Mouse (Mus musculus): ENCODE measurements at regions not wholly inside any gene's neighbourhood (a gene's known extent, or its start where the extent isn't known, plus 50 kb on each side); places are given as distances from the start of the nearest gene placed in this dataset.

- Histone ChIP-seq H3K36me3 (no peaks in the 10 kb centered on the region), H3K27ac (no peak overlapping the region), H3K27me3 (ENCODE audit: insufficient read depth, poor library complexity, severe bottlenecking) (no peaks in the 10 kb centered on the region), H3K9me3 (peaks cover 7% of the 10 kb centered on the region; the same call in 1 of the 2 replicates), H3K4me3 (no peak overlapping the region), H3K4me1 (replicated peaks) (0 out of 2 replicates have a peak, but pooled peaks cover under 1% of the 10 kb centered on the region)
- no peak for DNase-seq (ENCODE audit: low spot score)
- WGBS = 95% methylated on average over 6 of the region's 6 CpGs
Observed at GRCm38 (mm10) chr1:71771798-71772197, 118.8 kb upstream of the Fn1 start.

- peaks cover 7% of the 10 kb centered on the region; the same call in 1 of the 2 replicates for H3K9me3 ChIP-seq
- no peak for DNase-seq (ENCODE audit: low spot score)
- no peaks in the 10 kb centered on the region for H3K36me3 ChIP-seq
- no peak overlapping the region for H3K27ac ChIP-seq
- WGBS = 81% methylated on average over 2 of the region's 2 CpGs
- no peaks in the 10 kb centered on the region for H3K27me3 ChIP-seq (ENCODE audit: insufficient read depth, poor library complexity, severe bottlenecking)
- H3K4me1 ChIP-seq (replicated peaks) = no peaks in the 10 kb centered on the region
- H3K4me3 ChIP-seq = no peak overlapping the region
Observed at GRCm38 (mm10) chr1:71769595-71769994, 116.6 kb upstream of the Fn1 start.

- no peaks in the 10 kb centered on the region for H3K36me3 ChIP-seq
- WGBS = 78% methylated on average over 3 of the region's 3 CpGs
- H3K27ac ChIP-seq = no peak overlapping the region
- no peak for DNase-seq (ENCODE audit: low spot score)
- no peaks in the 10 kb centered on the region for H3K4me1 ChIP-seq (replicated peaks)
- peaks cover 6% of the 10 kb centered on the region; the same call in 1 of the 2 replicates for H3K9me3 ChIP-seq
- H3K4me3 ChIP-seq = no peak overlapping the region
- no peaks in the 10 kb centered on the region for H3K27me3 ChIP-seq (ENCODE audit: insufficient read depth, poor library complexity, severe bottlenecking)
Observed at GRCm38 (mm10) chr1:71767705-71768104, 114.7 kb upstream of the Fn1 start.

DNA sequence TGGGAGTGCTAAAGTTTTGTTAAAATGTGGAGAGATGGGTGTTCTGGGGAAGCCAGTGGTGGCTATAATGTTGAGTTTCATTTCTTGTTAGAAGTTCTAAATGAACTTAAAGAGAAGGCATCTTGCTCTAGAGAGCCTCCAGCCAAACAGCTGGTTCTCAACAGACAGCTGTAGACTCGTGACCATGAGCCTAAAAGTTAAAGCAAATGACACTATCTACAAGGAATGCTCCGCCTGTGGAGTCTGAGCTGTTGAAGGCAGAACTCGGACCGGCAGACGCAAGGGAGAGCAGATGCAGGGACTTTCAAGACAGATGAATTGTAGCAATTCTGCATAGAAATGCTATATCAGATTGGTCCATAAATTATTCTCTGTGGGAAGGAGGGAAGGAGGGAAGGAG lies 114.1 kb upstream of the Fn1 start:
- WGBS = 86% methylated on average over 5 of the region's 5 CpGs
- Histone ChIP-seq H3K4me1 (replicated peaks) (no peaks in the 10 kb centered on the region), H3K36me3 (no peaks in the 10 kb centered on the region), H3K4me3 (no peak overlapping the region), H3K9me3 (no peaks in the 10 kb centered on the region; the same call in 1 of the 2 replicates), H3K27me3 (ENCODE audit: insufficient read depth, poor library complexity, severe bottlenecking) (no peaks in the 10 kb centered on the region), H3K27ac (no peak overlapping the region)
- DNase-seq (ENCODE audit: low spot score) = no peak

DNA sequence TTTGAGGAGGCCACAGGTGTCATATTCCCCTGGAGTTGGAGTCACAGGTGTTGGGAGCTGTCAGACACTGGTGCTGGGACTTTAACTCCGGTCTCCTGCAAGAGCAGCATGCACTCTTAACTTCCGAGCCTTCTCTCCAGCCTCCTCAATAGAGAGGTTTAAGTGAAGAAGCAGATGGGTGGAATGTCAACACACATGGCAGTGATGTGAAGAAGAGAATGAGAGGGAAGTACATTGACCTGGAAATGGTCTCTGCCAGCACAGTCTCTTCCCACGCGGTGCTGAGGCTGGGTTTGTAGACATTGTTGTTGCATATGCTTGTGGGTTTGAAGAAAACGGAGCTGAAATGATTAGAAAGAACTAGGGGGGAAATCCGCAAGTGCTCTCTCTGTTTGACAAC lies 112.0 kb upstream of the Fn1 start:
- Histone ChIP-seq H3K9me3 (no peaks in the 10 kb centered on the region), H3K27me3 (ENCODE audit: insufficient read depth, poor library complexity, severe bottlenecking) (no peaks in the 10 kb centered on the region), H3K4me1 (replicated peaks) (no peaks in the 10 kb centered on the region), H3K4me3 (no peak overlapping the region), H3K36me3 (no peaks in the 10 kb centered on the region), H3K27ac (no peak overlapping the region)
- 81% methylated on average over 6 of the region's 6 CpGs for WGBS
- DNase-seq (ENCODE audit: low spot score) = no peak

GRCm38 (mm10) chr1:71763530-71763929 lies 110.5 kb upstream of the Fn1 start:
- H3K27me3 ChIP-seq (ENCODE audit: insufficient read depth, poor library complexity, severe bottlenecking) = no peaks in the 10 kb centered on the region
- H3K4me3 ChIP-seq = no peak overlapping the region
- DNase-seq (ENCODE audit: low spot score) = no peak
- H3K36me3 ChIP-seq = no peaks in the 10 kb centered on the region
- H3K27ac ChIP-seq = no peak overlapping the region
- H3K4me1 ChIP-seq (replicated peaks) = no peaks in the 10 kb centered on the region
- H3K9me3 ChIP-seq = no peaks in the 10 kb centered on the region
- WGBS = 92% methylated on average over 2 of the region's 2 CpGs

DNA sequence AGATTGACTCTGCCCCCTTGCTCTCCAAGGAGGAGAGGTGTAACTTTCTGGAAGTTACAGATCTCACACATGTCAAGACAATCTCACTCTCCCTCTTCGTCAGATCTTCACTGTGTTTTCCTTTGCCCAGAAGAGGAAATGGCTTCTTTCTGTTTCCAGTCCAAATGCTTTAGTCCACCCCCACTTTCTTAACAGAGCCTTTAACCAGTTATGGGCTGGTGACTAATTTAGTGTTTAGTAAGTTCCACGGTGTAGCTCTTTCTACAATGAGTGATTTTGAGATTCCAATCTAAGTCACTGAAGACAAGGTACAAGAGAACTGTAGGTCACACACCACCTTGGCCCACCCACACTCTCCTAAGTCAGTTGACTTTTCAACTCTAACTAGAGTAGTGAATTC lies 107.3 kb upstream of the Fn1 start:
- Histone ChIP-seq H3K9me3 (no peaks in the 10 kb centered on the region), H3K27me3 (ENCODE audit: insufficient read depth, poor library complexity, severe bottlenecking) (no peaks in the 10 kb centered on the region), H3K36me3 (no peaks in the 10 kb centered on the region), H3K4me1 (replicated peaks) (peaks cover 3% of the 10 kb centered on the region; the same call in 1 of the 2 replicates), H3K27ac (no peak overlapping the region), H3K4me3 (no peak overlapping the region)
- no peak for DNase-seq (ENCODE audit: low spot score)
- WGBS = 73% methylated on average over 2 of the region's 2 CpGs

- 45% methylated on average over 5 of the region's 5 CpGs for WGBS
- DNase-seq (ENCODE audit: low spot score) = no peak
- H3K27ac ChIP-seq = no peak overlapping the region
- H3K9me3 ChIP-seq = peaks cover 7% of the 10 kb centered on the region
- no peak overlapping the region for H3K4me3 ChIP-seq
- H3K4me1 ChIP-seq (replicated peaks) = peaks cover 3% of the 10 kb centered on the region; the same call in 1 of the 2 replicates
- H3K36me3 ChIP-seq = no peaks in the 10 kb centered on the region
- H3K27me3 ChIP-seq (ENCODE audit: insufficient read depth, poor library complexity, severe bottlenecking) = no peaks in the 10 kb centered on the region
Observed at GRCm38 (mm10) chr1:71757236-71757635, 104.2 kb upstream of the Fn1 start.

- no peak for DNase-seq (ENCODE audit: low spot score)
- peaks cover 7% of the 10 kb centered on the region for H3K9me3 ChIP-seq
- no peak overlapping the region for H3K4me3 ChIP-seq
- 94% methylated on average over 2 of the region's 2 CpGs for WGBS
- peaks cover 3% of the 10 kb centered on the region; the same call in 1 of the 2 replicates for H3K4me1 ChIP-seq (replicated peaks)
- no peaks in the 10 kb centered on the region for H3K27me3 ChIP-seq (ENCODE audit: insufficient read depth, poor library complexity, severe bottlenecking)
- no peak overlapping the region for H3K27ac ChIP-seq
- no peaks in the 10 kb centered on the region for H3K36me3 ChIP-seq
Observed at GRCm38 (mm10) chr1:71756159-71756558, 103.2 kb upstream of the Fn1 start.

GRCm38 (mm10) chr1:71755435-71755834 lies 102.4 kb upstream of the Fn1 start:
- Histone ChIP-seq H3K27ac (no peak overlapping the region), H3K9me3 (peaks cover 7% of the 10 kb centered on the region), H3K4me3 (no peak overlapping the region), H3K4me1 (replicated peaks) (peaks cover 3% of the 10 kb centered on the region; the same call in 1 of the 2 replicates), H3K36me3 (no peaks in the 10 kb centered on the region), H3K27me3 (ENCODE audit: insufficient read depth, poor library complexity, severe bottlenecking) (no peaks in the 10 kb centered on the region)
- 72% methylated on average over 9 of the region's 9 CpGs for WGBS
- no peak for DNase-seq (ENCODE audit: low spot score)

DNA sequence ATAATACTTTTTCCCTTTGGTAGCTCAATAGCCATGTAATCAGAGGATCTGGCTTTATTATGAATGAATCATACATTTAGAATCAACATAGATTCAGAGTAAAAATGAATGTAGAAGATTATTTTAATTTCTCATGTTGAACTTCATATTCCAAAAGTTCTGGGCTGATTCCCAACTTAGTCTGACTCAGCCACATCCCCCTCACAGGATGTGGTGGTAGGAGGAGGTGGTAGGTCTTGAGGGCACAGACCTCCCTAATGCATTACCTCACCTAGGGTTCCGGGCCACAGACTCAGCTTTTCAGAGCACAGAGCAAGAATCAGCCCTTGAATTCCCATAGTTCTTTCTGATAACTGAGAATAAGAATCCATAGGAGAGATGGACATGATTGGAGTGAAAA lies 99.4 kb upstream of the Fn1 start:
- Histone ChIP-seq H3K4me1 (replicated peaks) (peaks cover 3% of the 10 kb centered on the region; the same call in 1 of the 2 replicates), H3K36me3 (no peaks in the 10 kb centered on the region), H3K27ac (no peak overlapping the region), H3K9me3 (peaks cover 7% of the 10 kb centered on the region), H3K27me3 (ENCODE audit: insufficient read depth, poor library complexity, severe bottlenecking) (no peaks in the 10 kb centered on the region), H3K4me3 (no peak overlapping the region)
- no peak for DNase-seq (ENCODE audit: low spot score)
- WGBS = 98% methylated on average over 1 of the region's 1 CpGs

DNA sequence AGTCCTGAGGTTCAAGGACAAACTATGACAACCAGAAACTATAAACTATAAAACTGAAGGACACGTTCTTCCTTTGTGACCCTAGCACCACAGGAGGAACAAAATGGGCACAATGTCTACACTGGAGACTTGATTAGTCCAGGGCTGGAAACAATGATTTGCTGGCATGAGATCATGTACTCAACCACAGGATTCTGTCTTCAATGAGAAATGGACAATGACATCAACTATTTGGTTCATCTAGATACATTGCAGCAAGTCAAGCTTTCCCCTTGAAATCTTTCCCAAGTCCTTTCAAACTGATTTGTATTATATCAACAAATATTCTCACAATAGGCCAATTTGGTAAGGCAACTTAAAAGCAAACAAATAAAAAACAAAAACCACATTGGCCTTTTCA lies 98.6 kb upstream of the Fn1 start:
- no peaks in the 10 kb centered on the region for H3K27me3 ChIP-seq (ENCODE audit: insufficient read depth, poor library complexity, severe bottlenecking)
- no peak for DNase-seq (ENCODE audit: low spot score)
- 76% methylated on average over 1 of the region's 1 CpGs for WGBS

DNA sequence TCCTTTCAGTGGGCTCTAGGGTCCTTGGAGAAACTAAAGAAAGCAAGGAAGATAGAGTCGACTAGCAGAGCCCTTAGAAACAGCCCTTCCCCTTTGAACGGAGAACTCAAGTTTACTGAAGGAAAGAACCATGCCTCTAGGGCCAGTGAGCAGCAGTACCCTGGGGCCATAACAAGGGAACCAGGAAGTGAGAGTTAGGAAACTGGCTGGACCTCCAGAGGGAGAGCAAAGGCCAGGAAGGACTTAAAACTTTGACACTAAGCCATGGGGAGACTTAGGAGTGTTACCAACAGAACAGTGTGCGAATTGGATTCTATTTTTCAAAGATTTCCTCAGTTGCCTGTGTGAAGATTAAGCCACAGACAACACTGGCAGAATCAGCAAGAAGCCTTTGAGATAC lies 82.6 kb upstream of the Fn1 start:
- no peak overlapping the region for H3K27ac ChIP-seq
- no peaks in the 10 kb centered on the region for H3K36me3 ChIP-seq
- no peaks in the 10 kb centered on the region for H3K27me3 ChIP-seq (ENCODE audit: insufficient read depth, poor library complexity, severe bottlenecking)
- WGBS = 78% methylated on average over 3 of the region's 3 CpGs
- no peaks in the 10 kb centered on the region for H3K9me3 ChIP-seq
- DNase-seq (ENCODE audit: low spot score) = no peak
- H3K4me3 ChIP-seq = no peak overlapping the region
- H3K4me1 ChIP-seq (replicated peaks) = 0 out of 2 replicates have a peak, but pooled peaks cover 4% of the 10 kb centered on the region

More for the DNA sequence above, 98.6 kb upstream of the Fn1 start:
- no peak overlapping the region for H3K27ac ChIP-seq
- no peak overlapping the region for H3K4me3 ChIP-seq
- H3K4me1 ChIP-seq (replicated peaks) = no peaks in the 10 kb centered on the region
- peaks cover 7% of the 10 kb centered on the region for H3K9me3 ChIP-seq
- H3K36me3 ChIP-seq = no peaks in the 10 kb centered on the region

DNA sequence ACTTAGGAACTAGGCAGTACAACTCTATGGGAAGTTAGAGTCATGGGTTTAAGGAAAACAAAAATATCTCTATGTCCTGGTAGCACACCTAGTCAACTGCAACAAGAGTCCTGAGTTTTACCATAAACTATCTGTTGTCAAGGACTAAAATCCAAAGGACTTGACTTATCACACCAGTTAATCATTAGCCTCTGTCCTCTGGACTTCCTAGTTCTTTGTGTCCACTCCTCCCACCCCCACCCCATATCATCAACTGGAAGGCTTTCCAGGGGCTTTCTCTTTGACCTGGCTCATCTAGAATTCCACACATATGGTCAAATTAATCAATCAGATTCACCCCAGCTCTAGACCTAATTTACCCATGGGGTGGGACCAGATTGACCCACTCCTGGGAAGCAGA lies 78.6 kb upstream of the Fn1 start:
- Histone ChIP-seq H3K4me3 (no peak overlapping the region), H3K9me3 (no peaks in the 10 kb centered on the region), H3K36me3 (no peaks in the 10 kb centered on the region), H3K4me1 (replicated peaks) (0 out of 2 replicates have a peak, but pooled peaks cover 3% of the 10 kb centered on the region), H3K27me3 (ENCODE audit: insufficient read depth, poor library complexity, severe bottlenecking) (no peaks in the 10 kb centered on the region), H3K27ac (no peak overlapping the region)
- no peak for DNase-seq (ENCODE audit: low spot score)
